Mouse (Mus musculus): ENCODE measurements around the gene Itgb5.

DNA sequence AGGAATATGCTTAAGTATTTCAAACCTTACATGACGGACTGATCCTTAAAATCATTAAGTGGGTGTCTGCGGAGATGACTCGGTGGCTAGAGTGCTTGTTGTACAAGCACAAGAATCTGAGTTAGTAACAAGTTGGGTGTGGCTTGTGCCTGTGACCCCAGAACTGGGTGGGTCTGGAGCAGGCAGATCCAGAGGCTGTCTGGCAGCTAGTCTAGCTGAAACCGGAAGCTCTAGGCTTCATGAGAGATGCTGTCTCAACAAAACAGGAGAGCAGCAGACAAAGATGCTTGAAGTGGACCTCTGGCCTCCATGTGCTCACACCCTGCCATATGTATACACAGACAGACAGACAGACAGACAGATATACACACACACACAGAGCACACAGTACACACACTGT lies 161.2 kb downstream of the Itgb5 start:
- TF ChIP-seq POLR2A (IDR thresholded peaks at IDR 0.05; ENCODE audit: insufficient read depth, low read length), result no peak
- TF ChIP-seq CTCF (IDR thresholded peaks at IDR 0.05; ENCODE audit: low read depth, low read length), result no peak
